Mouse (Mus musculus): ENCODE data around the gene Ddx28. TPM values are rescaled to one million over a fixed set of nuclear protein-coding genes. Genes with fewer than 3 reads are reported as not detected.
"Not testable (repeated sequence)": the region's sequence is repeated elsewhere in the genome, so short reads cannot be mapped to it uniquely, and the experiment has no call there.

Gene Ddx28
- total and polyA plus RNA-seq, 2 experiments from 2014 or later = 22.8 to 29.7 TPM

GRCm38 (mm10) chr8:105988546-105988945 is 23.1 kb downstream of the Ddx28 start:
- Histone ChIP-seq H3K9me3 (ENCODE audit: low read length) (no peaks in the 10 kb centered on the region), H3K4me1 (ENCODE audit: insufficient read depth, low read length) (no peaks in the 10 kb centered on the region), H3K4me3 (ENCODE audit: low read depth, low read length) (no peak overlapping the region), H3K4me2 (ENCODE audit: low read depth, low read length, poor library complexity, severe bottlenecking) (no peak overlapping the region), H3K9ac (replicated peaks; ENCODE audit: low read length, poor library complexity, severe bottlenecking) (no peak overlapping the region), H3K27ac (ENCODE audit: low read depth, low read length) (no peak overlapping the region), H3K36me3 (ENCODE audit: insufficient read depth, low read length) (no peaks in the 10 kb centered on the region), H3K27me3 (ENCODE audit: insufficient read depth, low read length) (no peaks in the 10 kb centered on the region)
- TF ChIP-seq CTCF (IDR thresholded peaks at IDR 0.05) = no peak
- DNase-seq (ENCODE audit: low spot score) = no peak
- WGBS = 88% methylated on average over 11 of the region's 11 CpGs
- ATAC-seq (ENCODE audit: low FRiP score) = no peak

- H3K4me1 ChIP-seq (ENCODE audit: insufficient read depth, low read length); H3K27ac ChIP-seq (ENCODE audit: low read depth, low read length); H3K4me2 ChIP-seq (ENCODE audit: low read depth, low read length, poor library complexity, severe bottlenecking); H3K36me3 ChIP-seq (ENCODE audit: insufficient read depth, low read length); ATAC-seq (ENCODE audit: low FRiP score); H3K9me3 ChIP-seq (ENCODE audit: low read length); H3K9ac ChIP-seq (replicated peaks; ENCODE audit: low read length, poor library complexity, severe bottlenecking); H3K4me3 ChIP-seq (ENCODE audit: low read depth, low read length); DNase-seq (ENCODE audit: low spot score); H3K27me3 ChIP-seq (ENCODE audit: insufficient read depth, low read length): not testable (repeated sequence)
- 82% methylated on average over 11 of the region's 11 CpGs for WGBS
Observed at GRCm38 (mm10) chr8:105983406-105983805, 28.3 kb downstream of the Ddx28 start.

GRCm38 (mm10) chr8:105981146-105981545 is 30.5 kb downstream of the Ddx28 start:
- H3K9ac ChIP-seq (replicated peaks; ENCODE audit: low read length, poor library complexity, severe bottlenecking) = no peak overlapping the region
- H3K27ac ChIP-seq (ENCODE audit: low read depth, low read length) = no peak overlapping the region
- ATAC-seq (ENCODE audit: low FRiP score) (no peak), DNase-seq (ENCODE audit: low spot score) (no peak)
- TF ChIP-seq CTCF (IDR thresholded peaks at IDR 0.05) = no peak
- no peak overlapping the region for H3K4me3 ChIP-seq (ENCODE audit: low read depth, low read length)
- H3K27me3 ChIP-seq (ENCODE audit: insufficient read depth, low read length) = no peaks in the 10 kb centered on the region
- H3K36me3 ChIP-seq (ENCODE audit: insufficient read depth, low read length) = no peaks in the 10 kb centered on the region
- H3K4me2 ChIP-seq (ENCODE audit: low read depth, low read length, poor library complexity, severe bottlenecking) = no peak overlapping the region
- no peaks in the 10 kb centered on the region for H3K4me1 ChIP-seq (ENCODE audit: insufficient read depth, low read length)
- H3K9me3 ChIP-seq (ENCODE audit: low read length) = no peaks in the 10 kb centered on the region
- 88% methylated on average over 1 of the region's 1 CpGs for WGBS

DNA sequence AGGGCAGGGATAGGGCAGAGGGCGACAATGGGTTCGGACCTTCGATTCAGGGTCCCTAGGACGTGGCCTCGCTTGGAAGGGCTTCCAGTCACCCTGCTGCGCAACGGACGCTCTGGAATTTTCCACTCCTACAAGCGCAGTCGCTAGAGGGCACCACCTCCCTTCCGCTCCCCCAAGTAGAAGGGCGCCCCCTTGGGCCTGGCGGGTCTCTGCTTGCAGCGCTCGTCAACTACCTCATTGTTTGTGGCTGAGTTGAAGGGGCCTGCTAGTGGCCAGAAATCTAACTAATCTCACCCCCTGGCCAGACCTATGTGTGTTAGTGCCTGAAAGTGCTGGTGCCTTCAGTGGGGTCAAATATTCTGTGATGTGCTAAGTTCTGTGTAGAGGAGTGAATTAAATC is 32.4 kb downstream of the Ddx28 start, which contains the start of gene Dpep3:
Gene Dpep3 (minus strand): TSS at position 105 of the 400 bp plus-strand sequence.
- H3K9ac ChIP-seq (replicated peaks; ENCODE audit: low read length, poor library complexity, severe bottlenecking) = no peak within 1 kb of the TSS
- H3K4me1 ChIP-seq (ENCODE audit: insufficient read depth, low read length) = no peaks in the 10 kb centered on the region
- H3K27ac ChIP-seq (ENCODE audit: low read depth, low read length) = no peak within 1 kb of the TSS
- ATAC-seq (ENCODE audit: low FRiP score) (no peak), DNase-seq (ENCODE audit: low spot score) (no peak)
- no peaks in the 10 kb centered on the region for H3K27me3 ChIP-seq (ENCODE audit: insufficient read depth, low read length)
- no peaks in the 10 kb centered on the region for H3K9me3 ChIP-seq (ENCODE audit: low read length)
- 0 out of 2 replicates have a peak, but pooled peaks have one; percentile 8 for TF ChIP-seq CTCF (IDR thresholded peaks at IDR 0.05)
- no peak within 1 kb of the TSS for H3K4me2 ChIP-seq (ENCODE audit: low read depth, low read length, poor library complexity, severe bottlenecking)
- no peaks in the 10 kb centered on the region for H3K36me3 ChIP-seq (ENCODE audit: insufficient read depth, low read length)
- WGBS = 95% methylated on average over 15 of the region's 15 CpGs
- H3K4me3 ChIP-seq (ENCODE audit: low read depth, low read length) = no peak within 1 kb of the TSS

GRCm38 (mm10) chr8:105975363-105975762 is 36.3 kb downstream of the Ddx28 start:
- WGBS = 64% methylated on average over 7 of the region's 7 CpGs
- Histone ChIP-seq H3K9me3 (ENCODE audit: low read length) (no peaks in the 10 kb centered on the region), H3K27me3 (ENCODE audit: insufficient read depth, low read length) (no peaks in the 10 kb centered on the region), H3K4me1 (ENCODE audit: insufficient read depth, low read length) (no peaks in the 10 kb centered on the region), H3K4me2 (ENCODE audit: low read depth, low read length, poor library complexity, severe bottlenecking) (no peak overlapping the region), H3K4me3 (ENCODE audit: low read depth, low read length) (no peak overlapping the region), H3K9ac (replicated peaks; ENCODE audit: low read length, poor library complexity, severe bottlenecking) (no peak overlapping the region), H3K36me3 (ENCODE audit: insufficient read depth, low read length) (no peaks in the 10 kb centered on the region), H3K27ac (ENCODE audit: low read depth, low read length) (no peak overlapping the region)
- ATAC-seq (ENCODE audit: low FRiP score) (no peak), DNase-seq (ENCODE audit: low spot score) (no peak)
- TF ChIP-seq CTCF (IDR thresholded peaks at IDR 0.05) = no peak

- peaks cover 11% of the 10 kb centered on the region for H3K27me3 ChIP-seq (ENCODE audit: insufficient read depth, low read length)
- no peak for TF ChIP-seq CTCF (IDR thresholded peaks at IDR 0.05)
- no peak overlapping the region for H3K27ac ChIP-seq (ENCODE audit: low read depth, low read length)
- H3K36me3 ChIP-seq (ENCODE audit: insufficient read depth, low read length) = no peaks in the 10 kb centered on the region
- DNase-seq (ENCODE audit: low spot score) (no peak), ATAC-seq (ENCODE audit: low FRiP score) (no peak)
- H3K4me1 ChIP-seq (ENCODE audit: insufficient read depth, low read length) = no peaks in the 10 kb centered on the region
- no peak overlapping the region for H3K4me2 ChIP-seq (ENCODE audit: low read depth, low read length, poor library complexity, severe bottlenecking)
- no peak overlapping the region for H3K9ac ChIP-seq (replicated peaks; ENCODE audit: low read length, poor library complexity, severe bottlenecking)
- no peaks in the 10 kb centered on the region for H3K9me3 ChIP-seq (ENCODE audit: low read length)
- 76% methylated on average over 8 of the region's 8 CpGs for WGBS
- H3K4me3 ChIP-seq (ENCODE audit: low read depth, low read length) = no peak overlapping the region
Observed at GRCm38 (mm10) chr8:105971019-105971720, 40.5 kb downstream of the Ddx28 start.
